Mouse (Mus musculus) embryonic facial prominence, embryonic 14.5 days (tissue): ENCODE results near the gene Ppil6. TPM values are rescaled to one million over a fixed set of nuclear protein-coding genes. Genes with fewer than 3 reads are reported as not detected.

ENCODE experiments used
- ATAC-seq: fragments of 200-750 bp; cut with Nextera tagmentation; 2 replicates; pipeline ENCODE4 v1.8.0; 2017; ENCODE audit warnings: low read depth, moderate number of reproducible peaks, moderate TSS enrichment
- DNase-seq: peaks from one replicate; pipeline ENCODE4 v3.0.0-alpha.2; 2015; ENCODE audit warnings: low spot score
- H3K27ac ChIP-seq: fragments of 300-500 bp; sonication (generic); replicated peaks from 2 replicates; pipeline ENCODE4 v1.5.1; 2014; ENCODE audit warnings: low read depth, mild to moderate bottlenecking, low read length, moderate library complexity
- H3K27me3 ChIP-seq: fragments of 300-500 bp; sonication (generic); replicated peaks from 2 replicates; pipeline ENCODE4 v1.6.1; 2014; ENCODE audit warnings: low read length; ENCODE audit not compliant: control insufficient read depth, insufficient read depth
- H3K36me3 ChIP-seq: fragments of 300-500 bp; sonication (generic); 2 replicates; pipeline ENCODE4 v1.6.1; 2014; ENCODE audit warnings: low read length, mixed read lengths; ENCODE audit not compliant: control insufficient read depth, insufficient read depth
- H3K4me1 ChIP-seq: fragments of 300-500 bp; sonication (generic); 2 replicates; pipeline ENCODE4 v1.6.1; 2014; ENCODE audit warnings: antibody characterized with exemption, low read length; ENCODE audit not compliant: control insufficient read depth, insufficient read depth
- H3K4me2 ChIP-seq: fragments of 300-500 bp; sonication (generic); 2 replicates; pipeline ENCODE4 v1.6.1; 2014; ENCODE audit warnings: low read depth, mild to moderate bottlenecking, low read length, moderate library complexity, mixed read lengths
- H3K4me3 ChIP-seq: fragments of 300-500 bp; sonication (generic); 2 replicates; pipeline ENCODE4 v1.5.1; 2014; ENCODE audit warnings: low read depth, mild to moderate bottlenecking, low read length
- H3K9ac ChIP-seq: fragments of 300-500 bp; sonication (generic); 2 replicates; pipeline ENCODE4 v1.6.1; 2014; ENCODE audit warnings: low read depth, mild to moderate bottlenecking, low read length, moderate library complexity, mixed read lengths
- H3K9me3 ChIP-seq: fragments of 300-500 bp; sonication (generic); 2 replicates; pipeline ENCODE4 v1.6.1; 2016; ENCODE audit warnings: low read length; ENCODE audit not compliant: control insufficient read depth
- WGBS: fragments of 180-500 bp; shearing (Covaris S2); extraction: QIAGEN DNeasy Blood & Tissue Kit; methylation state at CpG from one replicate; pipeline ENCODE4 v1.1.7; 2014; 5-methylcytosine and 5-hydroxymethylcytosine counted together
- polyA plus RNA-seq: library from polyadenylated mRNA; unstranded; fragments of >200 nt; fragmentation: Nextera tagmentation; extraction: Ambion mirVana; gene quantifications from 2 replicates; pipeline ENCODE4 v1.2.1, GENCODE M21; 2014

The Ppil6 gene
- polyA plus RNA-seq, 1 experiment from 2014 or later = 2.0 TPM

DNA sequence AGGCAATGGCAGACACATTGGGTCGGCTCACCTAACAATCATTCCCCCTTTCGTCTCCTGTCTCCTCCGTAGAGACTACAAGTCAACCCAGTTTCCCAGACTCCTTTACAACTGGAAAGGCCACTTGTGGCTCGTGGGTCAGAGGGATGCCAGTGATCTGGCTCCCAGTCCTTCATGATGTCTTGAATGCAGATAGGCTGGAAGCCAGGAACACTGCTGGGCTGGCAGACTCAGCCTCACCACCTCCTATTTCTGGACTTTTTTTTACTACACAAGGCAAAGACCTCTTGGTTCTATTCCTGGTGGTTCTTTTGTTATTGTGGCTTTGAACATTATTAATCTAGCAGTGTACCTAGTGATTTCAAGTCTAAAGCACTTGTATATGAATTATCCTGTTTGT is 24.1 kb downstream of the Ppil6 start:
- Histone ChIP-seq H3K4me3 (no peak overlapping the region), H3K9ac (no peak overlapping the region), H3K36me3 (no peaks in the 10 kb centered on the region), H3K27me3 (no peaks in the 10 kb centered on the region), H3K27ac (no peak overlapping the region), H3K4me2 (no peak overlapping the region), H3K9me3 (no peaks in the 10 kb centered on the region), H3K4me1 (no peaks in the 10 kb centered on the region)
- ATAC-seq (no peak), DNase-seq (no peak)
- 71% methylated on average over 4 of the region's 4 CpGs for WGBS

DNA sequence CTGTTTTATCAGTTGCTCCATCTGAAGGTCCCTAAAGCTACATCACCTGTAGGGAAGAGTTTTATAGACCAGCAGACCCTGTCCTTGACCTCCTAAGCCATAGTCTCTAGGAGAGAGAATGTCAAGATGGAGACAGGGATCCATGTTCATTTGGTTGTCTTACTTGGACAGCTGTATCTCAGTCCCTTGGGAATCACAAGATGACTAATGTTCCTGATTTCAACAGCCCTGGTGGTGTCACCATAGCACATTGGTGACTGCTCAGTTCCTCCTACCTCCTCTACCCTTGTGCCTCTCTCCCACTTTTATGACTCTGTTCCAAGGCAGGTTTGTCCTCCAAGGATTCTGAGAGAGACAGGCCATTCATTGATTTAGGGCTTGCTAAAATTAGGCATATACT is 24.7 kb downstream of the Ppil6 start:
- Histone ChIP-seq H3K9ac (no peak overlapping the region), H3K4me2 (no peak overlapping the region), H3K27me3 (no peaks in the 10 kb centered on the region), H3K9me3 (no peaks in the 10 kb centered on the region), H3K36me3 (no peaks in the 10 kb centered on the region), H3K4me1 (no peaks in the 10 kb centered on the region), H3K27ac (no peak overlapping the region), H3K4me3 (no peak overlapping the region)
- no peak for DNase-seq
- ATAC-seq = no peak

DNA sequence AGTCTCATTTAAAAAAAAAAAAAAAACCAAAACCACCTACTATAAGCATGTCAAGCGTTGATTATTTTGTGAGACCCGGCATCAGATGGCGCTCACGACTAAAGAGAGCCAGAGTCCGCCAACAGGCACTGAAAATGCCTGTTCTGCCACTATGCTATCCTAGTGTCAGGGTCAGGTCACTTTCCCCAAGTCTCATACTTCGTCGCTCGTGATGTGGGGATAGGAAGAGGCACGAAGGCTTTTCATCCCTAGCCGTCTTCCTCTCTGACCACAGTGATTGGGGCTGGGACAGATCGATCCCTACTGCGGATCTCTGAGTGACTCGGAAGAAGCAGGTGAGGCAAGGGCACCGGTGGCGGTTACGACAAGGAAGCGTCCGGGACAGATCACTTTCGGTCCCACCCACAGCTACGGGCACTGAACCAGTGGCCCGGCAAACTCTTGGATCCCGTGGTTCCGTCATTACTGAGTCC is 28.3 kb downstream of the Ppil6 start:
- peak; percentile 93 for DNase-seq
- H3K9me3 ChIP-seq = no peaks in the 10 kb centered on the region
- peaks cover 22% of the 10 kb centered on the region for H3K4me1 ChIP-seq
- peaks cover 2% of the 10 kb centered on the region for H3K36me3 ChIP-seq
- peak overlapping the region; percentile 94 for H3K9ac ChIP-seq
- H3K4me2 ChIP-seq = peak overlapping the region; percentile 75
- ATAC-seq = peak; percentile 56
- no peaks in the 10 kb centered on the region for H3K27me3 ChIP-seq
- H3K27ac ChIP-seq = peak overlapping the region; percentile 98
- H3K4me3 ChIP-seq = peak overlapping the region; percentile 98
- WGBS = 0% methylated on average over 23 of the region's 23 CpGs

DNA sequence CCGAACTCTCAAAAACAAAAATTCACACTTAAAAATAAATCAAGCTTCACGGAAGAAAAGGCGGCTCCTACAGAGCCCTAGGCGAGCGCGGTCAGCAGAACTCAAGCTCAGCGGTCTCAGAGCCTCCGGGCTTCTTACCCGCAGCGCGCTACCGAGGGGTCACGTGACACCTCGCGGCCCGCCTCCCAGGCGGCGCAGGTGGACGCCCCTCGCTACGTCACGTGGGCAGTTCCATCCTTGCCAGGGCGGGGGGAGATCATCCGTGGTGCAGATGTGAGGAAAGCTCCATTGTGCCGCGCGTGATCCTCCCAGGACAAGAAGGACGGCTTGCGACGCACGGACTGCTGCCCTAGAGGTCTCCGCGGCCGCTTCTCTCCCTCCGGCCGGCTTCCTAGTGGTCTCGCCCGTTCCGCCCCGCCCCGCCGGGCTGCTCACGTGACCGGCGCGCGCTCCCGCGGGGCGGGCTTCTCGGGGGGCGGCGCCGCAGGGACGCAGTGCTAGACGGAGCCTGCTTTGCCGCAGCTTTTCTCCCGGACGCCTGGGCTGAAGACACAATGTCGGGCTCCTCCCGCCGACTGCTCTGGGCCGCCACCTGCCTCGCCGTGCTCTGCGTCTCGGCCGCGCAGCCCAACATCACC is 28.9 kb downstream of the Ppil6 start, which contains the start of gene Cd164:
Cd164 (plus strand) TSS at position 434 of the 638 bp plus-strand sequence.
- DNase-seq (peak; percentile 97), ATAC-seq (peak; percentile 93)
- Histone ChIP-seq H3K36me3 (peaks cover 8% of the 10 kb centered on the region), H3K4me3 (peak within 1 kb of the TSS; percentile 98), H3K27ac (peak within 1 kb of the TSS; percentile 98), H3K9me3 (no peaks in the 10 kb centered on the region), H3K4me1 (peaks cover 22% of the 10 kb centered on the region), H3K4me2 (peak within 1 kb of the TSS; percentile 75), H3K27me3 (no peaks in the 10 kb centered on the region), H3K9ac (peak within 1 kb of the TSS; percentile 94)
- under 1% methylated on average over 24 of the region's 69 CpGs for WGBS

DNA sequence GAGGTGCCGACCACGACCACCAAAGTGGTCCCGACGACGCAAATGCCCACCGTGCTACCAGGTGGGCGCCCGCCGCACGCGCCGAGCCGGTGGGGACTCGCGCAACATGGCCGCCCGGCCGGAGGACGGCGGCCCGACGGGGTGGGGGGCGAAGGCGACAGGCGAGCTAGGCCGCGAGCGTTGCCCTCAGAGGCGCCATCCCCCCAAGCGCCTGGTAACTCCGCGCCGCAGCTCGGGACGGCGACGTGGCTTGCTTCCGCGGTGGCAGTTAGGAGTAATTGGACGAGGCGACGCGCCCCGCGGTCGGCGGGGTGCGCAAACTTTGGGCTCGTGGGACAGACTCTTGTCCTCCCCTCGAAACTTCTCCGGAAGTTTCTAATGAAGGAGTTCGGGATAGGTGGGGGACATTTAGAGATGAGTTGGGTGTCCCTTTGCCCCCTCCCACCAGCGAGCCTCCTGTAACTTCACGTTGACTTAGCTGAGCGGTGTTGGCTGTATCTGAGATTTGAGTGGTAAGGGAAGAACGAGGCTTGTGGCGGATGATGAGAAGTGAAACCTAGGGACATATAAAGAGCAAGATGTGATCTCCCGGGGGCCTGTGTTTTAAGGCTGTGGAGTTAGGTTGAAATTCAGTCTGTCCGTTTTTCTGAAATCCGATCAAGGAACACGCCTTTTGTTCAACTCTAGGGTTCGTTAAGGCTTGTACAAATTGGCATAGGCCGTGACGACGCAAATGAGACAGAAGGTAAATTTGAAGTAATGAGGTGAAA is 29.6 kb downstream of the Ppil6 start:
- Histone ChIP-seq H3K4me2 (peak overlapping the region; percentile 75), H3K4me1 (peaks cover 22% of the 10 kb centered on the region), H3K4me3 (peak overlapping the region; percentile 98), H3K36me3 (peaks cover 14% of the 10 kb centered on the region), H3K9me3 (no peaks in the 10 kb centered on the region), H3K9ac (peak overlapping the region; percentile 94), H3K27ac (peak overlapping the region; percentile 98), H3K27me3 (no peaks in the 10 kb centered on the region)
- under 1% methylated on average over 39 of the region's 65 CpGs for WGBS
- DNase-seq = peak; percentile 55
- ATAC-seq = peak; percentile 48

DNA sequence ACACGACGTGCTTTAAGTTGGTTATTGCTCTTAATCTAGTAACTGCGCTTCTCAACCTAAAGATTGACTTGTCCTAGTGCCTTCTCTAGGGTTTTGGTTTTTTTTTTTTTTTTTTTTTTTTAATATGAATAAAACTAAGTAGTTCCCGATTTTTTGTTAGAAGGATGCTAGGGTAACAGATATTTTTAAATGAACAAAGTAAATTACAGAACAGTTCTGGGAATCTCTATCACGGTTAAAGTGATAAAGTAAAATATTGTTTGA is 30.1 kb downstream of the Ppil6 start:
- DNase-seq (no peak), ATAC-seq (no peak)
- peaks cover 16% of the 10 kb centered on the region for H3K36me3 ChIP-seq
- H3K4me2 ChIP-seq = peak overlapping the region; percentile 75
- no peaks in the 10 kb centered on the region for H3K27me3 ChIP-seq
- H3K4me3 ChIP-seq = peak overlapping the region; percentile 98
- 2% methylated on average over 5 of the region's 5 CpGs for WGBS
- peak overlapping the region; percentile 98; the same call in 1 of the 2 replicates for H3K27ac ChIP-seq
- H3K9ac ChIP-seq = peak overlapping the region; percentile 94
- H3K4me1 ChIP-seq = peaks cover 22% of the 10 kb centered on the region
- H3K9me3 ChIP-seq = no peaks in the 10 kb centered on the region

DNA sequence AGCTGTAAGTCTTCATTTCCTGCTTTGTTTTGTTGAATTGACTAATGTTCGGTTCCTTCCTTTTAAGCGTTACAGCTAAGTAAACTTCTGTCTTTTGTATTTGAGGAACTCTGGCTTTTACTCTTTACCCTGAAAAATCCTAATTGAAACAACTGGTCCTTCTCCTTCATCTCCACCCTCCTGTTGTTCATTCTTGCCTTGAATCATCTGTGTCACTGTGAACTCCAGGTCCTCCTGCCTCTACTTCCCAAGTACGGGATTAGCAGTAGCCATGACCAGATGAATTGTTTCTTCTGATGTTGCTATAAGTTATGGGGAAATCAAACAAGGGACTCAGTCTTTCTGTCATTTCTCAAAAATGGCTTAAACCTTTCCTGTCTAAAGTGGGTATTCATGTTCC is 33.1 kb downstream of the Ppil6 start:
- H3K27ac ChIP-seq = no peak overlapping the region
- peak overlapping the region; percentile 75; the same call in 1 of the 2 replicates for H3K4me2 ChIP-seq
- H3K27me3 ChIP-seq = no peaks in the 10 kb centered on the region
- WGBS = 73% methylated on average over 3 of the region's 3 CpGs
- H3K4me1 ChIP-seq = peaks cover 22% of the 10 kb centered on the region
- no peaks in the 10 kb centered on the region for H3K9me3 ChIP-seq
- no peak overlapping the region for H3K4me3 ChIP-seq
- H3K9ac ChIP-seq = no peak overlapping the region
- peaks cover 36% of the 10 kb centered on the region for H3K36me3 ChIP-seq
- DNase-seq = no peak
- ATAC-seq = no peak

DNA sequence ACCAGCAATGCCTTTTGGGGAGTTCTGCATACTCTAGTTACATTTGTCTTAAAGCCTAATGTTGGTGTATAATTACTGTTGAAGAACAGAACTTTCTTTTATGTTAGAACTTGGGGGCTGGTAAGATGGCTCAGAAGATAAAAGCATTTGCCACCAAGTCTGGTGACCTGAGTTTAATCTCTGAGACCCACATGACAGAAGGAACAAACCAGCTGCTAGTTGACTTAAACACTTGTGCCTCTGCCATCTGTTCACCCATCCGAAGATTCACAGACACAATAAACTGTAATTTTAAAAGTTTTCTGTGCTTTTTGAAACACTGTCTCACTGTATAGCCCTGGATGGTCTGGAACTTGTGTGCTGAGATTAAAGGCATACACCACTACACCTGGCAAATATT is 35.5 kb downstream of the Ppil6 start:
- H3K9ac ChIP-seq = no peak overlapping the region

More for the DNA sequence above, 35.5 kb downstream of the Ppil6 start:
- peak; percentile 22 for DNase-seq
- H3K4me3 ChIP-seq = no peak overlapping the region
- peaks cover 22% of the 10 kb centered on the region for H3K4me1 ChIP-seq
- 74% methylated on average over 1 of the region's 1 CpGs for WGBS
- H3K9me3 ChIP-seq = no peaks in the 10 kb centered on the region
- no peak overlapping the region for H3K27ac ChIP-seq
- H3K4me2 ChIP-seq = no peak overlapping the region
- H3K36me3 ChIP-seq = peaks cover 57% of the 10 kb centered on the region
- ATAC-seq = no peak
- H3K27me3 ChIP-seq = no peaks in the 10 kb centered on the region
